Mouse (Mus musculus) cerebellum, adult 11 months (tissue): ENCODE data around the gene Vmn2r28.
"Not testable (repeated sequence)": the region's sequence is repeated elsewhere in the genome, so short reads cannot be mapped to it uniquely, and the experiment has no call there.

ENCODE experiments used
- DNase-seq: peaks from one replicate; pipeline ENCODE4 v3.0.0; 2022

Gene Vmn2r28

DNA sequence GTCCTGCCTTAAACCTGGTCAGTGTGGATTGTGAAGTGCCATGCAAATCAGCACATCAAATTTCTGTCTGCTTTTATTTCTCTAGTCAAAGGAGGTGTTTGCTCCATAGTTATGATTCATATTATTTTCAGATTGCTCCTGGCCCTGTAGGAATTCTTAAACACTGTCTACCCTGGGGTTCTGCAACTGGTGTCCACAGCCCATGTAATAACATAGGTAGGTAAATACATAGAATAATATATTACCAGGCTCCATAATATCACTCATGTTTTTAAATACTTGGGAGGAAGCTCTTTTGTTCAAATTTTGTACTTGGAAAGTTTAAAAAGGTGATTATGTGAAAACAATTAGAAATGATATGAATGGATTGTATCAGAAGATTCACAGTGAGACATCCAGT, at the start of gene Vmn2r28:
Gene Vmn2r28 (minus strand): TSS at position 101 of the 400 bp plus-strand sequence.
- DNase-seq, result not testable (repeated sequence)

DNA sequence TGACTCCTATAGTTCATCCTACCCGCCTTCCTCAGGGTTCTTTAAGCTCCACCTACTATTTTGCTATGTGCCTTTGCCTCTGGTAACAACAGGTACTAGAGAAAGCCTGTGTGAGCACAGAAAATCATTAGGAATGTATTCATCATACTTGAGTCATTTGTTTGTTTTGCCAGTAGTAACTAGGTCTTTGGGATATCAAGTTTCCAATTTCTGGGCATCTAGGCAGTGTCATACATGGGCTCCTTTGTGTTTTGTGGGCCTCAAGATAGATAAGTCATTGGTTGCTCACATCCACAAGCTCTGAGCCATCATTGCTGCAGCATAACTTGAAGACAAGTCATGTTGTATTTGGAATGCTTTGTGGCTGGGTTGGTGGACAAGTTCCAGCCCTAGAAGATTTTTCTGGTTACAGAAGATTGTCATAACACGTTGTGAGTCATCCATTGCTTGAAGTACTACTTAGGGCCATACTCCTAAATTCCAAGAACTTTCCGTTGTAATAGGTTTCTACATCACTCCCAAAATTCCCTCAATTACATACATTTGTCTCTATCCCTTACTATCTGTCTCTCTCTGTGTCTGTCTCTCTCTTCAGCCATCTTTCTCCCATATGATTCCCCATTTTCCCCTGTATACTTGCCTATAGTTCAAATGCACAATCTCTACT, 47.1 kb upstream of the Vmn2r28 start:
- not testable (repeated sequence) for DNase-seq

DNA sequence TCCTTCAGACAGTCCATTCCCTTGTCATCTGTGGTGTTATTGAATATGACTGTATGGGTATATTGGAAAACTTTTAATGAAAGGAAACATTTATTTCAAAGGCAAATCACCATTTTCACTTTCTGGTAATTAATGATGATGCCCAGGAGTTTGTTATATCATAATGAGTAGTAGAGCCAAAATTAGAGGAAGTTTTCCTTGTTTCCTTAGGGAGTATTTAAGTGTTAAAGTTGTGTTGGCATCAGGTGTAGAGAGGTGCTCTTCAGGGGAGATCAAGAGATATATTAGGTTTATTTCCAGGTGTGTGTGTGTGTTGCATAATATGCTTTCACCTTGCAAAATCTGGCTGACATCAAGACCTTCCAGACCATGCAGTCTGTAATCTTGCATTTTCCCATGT, 37.1 kb downstream of the Vmn2r28 start, which contains the start of gene Vmn1r59:
Gene Vmn1r59 (minus strand): TSS at position 101 of the 400 bp plus-strand sequence.
- no peak for DNase-seq

GRCm38 (mm10) chr7:5454011-5454410, 39.7 kb downstream of the Vmn2r28 start:
- not testable (repeated sequence) for DNase-seq

- no peak for DNase-seq
Observed at GRCm38 (mm10) chr7:5448627-5449026, 45.1 kb downstream of the Vmn2r28 start.
